Mouse (Mus musculus) embryonic facial prominence, embryonic 14.5 days (tissue): ENCODE data around the gene Il22. TPM values are rescaled to one million over a fixed set of nuclear protein-coding genes. Genes with fewer than 3 reads are reported as not detected.
"Not testable (repeated sequence)": the region's sequence is repeated elsewhere in the genome, so short reads cannot be mapped to it uniquely, and the experiment has no call there.

ENCODE experiments used
- ATAC-seq: fragments of 200-750 bp; cut with Nextera tagmentation; 2 replicates; pipeline ENCODE4 v1.8.0; 2017; ENCODE audit warnings: low read depth, moderate number of reproducible peaks, moderate TSS enrichment
- DNase-seq: peaks from one replicate; pipeline ENCODE4 v3.0.0-alpha.2; 2015; ENCODE audit warnings: low spot score
- H3K27ac ChIP-seq: fragments of 300-500 bp; sonication (generic); replicated peaks from 2 replicates; pipeline ENCODE4 v1.5.1; 2014; ENCODE audit warnings: low read depth, mild to moderate bottlenecking, low read length, moderate library complexity
- H3K27me3 ChIP-seq: fragments of 300-500 bp; sonication (generic); replicated peaks from 2 replicates; pipeline ENCODE4 v1.6.1; 2014; ENCODE audit warnings: low read length; ENCODE audit not compliant: control insufficient read depth, insufficient read depth
- H3K36me3 ChIP-seq: fragments of 300-500 bp; sonication (generic); 2 replicates; pipeline ENCODE4 v1.6.1; 2014; ENCODE audit warnings: low read length, mixed read lengths; ENCODE audit not compliant: control insufficient read depth, insufficient read depth
- H3K4me1 ChIP-seq: fragments of 300-500 bp; sonication (generic); 2 replicates; pipeline ENCODE4 v1.6.1; 2014; ENCODE audit warnings: antibody characterized with exemption, low read length; ENCODE audit not compliant: control insufficient read depth, insufficient read depth
- H3K4me2 ChIP-seq: fragments of 300-500 bp; sonication (generic); 2 replicates; pipeline ENCODE4 v1.6.1; 2014; ENCODE audit warnings: low read depth, mild to moderate bottlenecking, low read length, moderate library complexity, mixed read lengths
- H3K4me3 ChIP-seq: fragments of 300-500 bp; sonication (generic); 2 replicates; pipeline ENCODE4 v1.5.1; 2014; ENCODE audit warnings: low read depth, mild to moderate bottlenecking, low read length
- H3K9ac ChIP-seq: fragments of 300-500 bp; sonication (generic); 2 replicates; pipeline ENCODE4 v1.6.1; 2014; ENCODE audit warnings: low read depth, mild to moderate bottlenecking, low read length, moderate library complexity, mixed read lengths
- H3K9me3 ChIP-seq: fragments of 300-500 bp; sonication (generic); 2 replicates; pipeline ENCODE4 v1.6.1; 2016; ENCODE audit warnings: low read length; ENCODE audit not compliant: control insufficient read depth
- WGBS: fragments of 180-500 bp; shearing (Covaris S2); extraction: QIAGEN DNeasy Blood & Tissue Kit; methylation state at CpG from one replicate; pipeline ENCODE4 v1.1.7; 2014; 5-methylcytosine and 5-hydroxymethylcytosine counted together
- polyA plus RNA-seq: library from polyadenylated mRNA; unstranded; fragments of >200 nt; fragmentation: Nextera tagmentation; extraction: Ambion mirVana; gene quantifications from 2 replicates; pipeline ENCODE4 v1.2.1, GENCODE M21; 2014

The Il22 gene
- polyA plus RNA-seq, result not detected in 2 replicates

GRCm38 (mm10) chr10:118204642-118205041 is at the start of gene Il22:
Gene Il22, plus strand, starts transcription at chr10:118204942.
- no peak for ATAC-seq

GRCm38 (mm10) chr10:118155932-118156331 is 48.8 kb upstream of the Il22 start:
- no peak overlapping the region for H3K4me2 ChIP-seq
- H3K9me3 ChIP-seq, result no peaks in the 10 kb centered on the region
- peak; percentile 70 for DNase-seq
- no peak overlapping the region for H3K27ac ChIP-seq
- no peak overlapping the region for H3K9ac ChIP-seq
- H3K36me3 ChIP-seq, result peaks cover 55% of the 10 kb centered on the region
- H3K27me3 ChIP-seq, result no peaks in the 10 kb centered on the region
- no peak for ATAC-seq
- no peaks in the 10 kb centered on the region for H3K4me1 ChIP-seq
- H3K4me3 ChIP-seq, result no peak overlapping the region

More at GRCm38 (mm10) chr10:118204642-118205041, at the start of gene Il22:
- H3K27me3 ChIP-seq, result no peaks in the 10 kb centered on the region
- no peaks in the 10 kb centered on the region for H3K9me3 ChIP-seq
- 76% methylated on average over 4 of the region's 4 CpGs for WGBS
- no peak within 1 kb of the TSS for H3K4me2 ChIP-seq
- no peaks in the 10 kb centered on the region for H3K36me3 ChIP-seq
- no peaks in the 10 kb centered on the region for H3K4me1 ChIP-seq
- H3K9ac ChIP-seq, result no peak within 1 kb of the TSS
- no peak within 1 kb of the TSS for H3K4me3 ChIP-seq
- H3K27ac ChIP-seq, result no peak within 1 kb of the TSS
- DNase-seq, result no peak

- 82% methylated on average over 2 of the region's 2 CpGs for WGBS
- Histone ChIP-seq H3K36me3 (peaks cover 72% of the 10 kb centered on the region), H3K4me3 (no peak overlapping the region), H3K4me2 (no peak overlapping the region), H3K27ac (no peak overlapping the region), H3K4me1 (no peaks in the 10 kb centered on the region), H3K9me3 (no peaks in the 10 kb centered on the region), H3K27me3 (no peaks in the 10 kb centered on the region), H3K9ac (no peak overlapping the region)
- no peak for ATAC-seq
- DNase-seq, result peak; percentile 17
These were observed 43.6 kb upstream of the Il22 start for GRCm38 (mm10) chr10:118161131-118161530.

- Histone ChIP-seq H3K36me3 (peaks cover 29% of the 10 kb centered on the region), H3K9me3 (no peaks in the 10 kb centered on the region)
- WGBS, result 56% methylated on average over 12 of the region's 12 CpGs
These were observed 35.5 kb upstream of the Il22 start for GRCm38 (mm10) chr10:118169212-118169611.

GRCm38 (mm10) chr10:118172416-118172815 is 32.3 kb upstream of the Il22 start:
- Histone ChIP-seq H3K27ac (no peak overlapping the region), H3K36me3 (0 out of 2 replicates have a peak, but pooled peaks cover 9% of the 10 kb centered on the region), H3K4me1 (no peaks in the 10 kb centered on the region), H3K9ac (no peak overlapping the region), H3K27me3 (no peaks in the 10 kb centered on the region), H3K4me3 (no peak overlapping the region), H3K4me2 (no peak overlapping the region), H3K9me3 (no peaks in the 10 kb centered on the region)
- peak; percentile 58 for DNase-seq
- 44% methylated on average over 8 of the region's 8 CpGs for WGBS
- ATAC-seq, result no peak

More at GRCm38 (mm10) chr10:118169212-118169611, 35.5 kb upstream of the Il22 start:
- no peak for DNase-seq
- Histone ChIP-seq H3K4me3 (no peak overlapping the region), H3K4me1 (no peaks in the 10 kb centered on the region), H3K9ac (no peak overlapping the region), H3K27me3 (no peaks in the 10 kb centered on the region), H3K4me2 (no peak overlapping the region), H3K27ac (no peak overlapping the region)
- ATAC-seq, result no peak

GRCm38 (mm10) chr10:118172876-118173275 is 31.9 kb upstream of the Il22 start:
- Histone ChIP-seq H3K4me3 (no peak overlapping the region), H3K9ac (no peak overlapping the region), H3K4me2 (no peak overlapping the region), H3K9me3 (no peaks in the 10 kb centered on the region), H3K27ac (no peak overlapping the region), H3K27me3 (no peaks in the 10 kb centered on the region), H3K36me3 (0 out of 2 replicates have a peak, but pooled peaks cover 9% of the 10 kb centered on the region), H3K4me1 (no peaks in the 10 kb centered on the region)
- DNase-seq (no peak), ATAC-seq (no peak)
- 73% methylated on average over 3 of the region's 3 CpGs for WGBS

- not testable (repeated sequence) for H3K9ac ChIP-seq, H3K27me3 ChIP-seq, ATAC-seq, H3K9me3 ChIP-seq, H3K36me3 ChIP-seq, H3K4me2 ChIP-seq, H3K4me1 ChIP-seq, H3K27ac ChIP-seq, H3K4me3 ChIP-seq, DNase-seq
- WGBS, result 77% methylated on average over 4 of the region's 4 CpGs
These were observed 29.2 kb upstream of the Il22 start for GRCm38 (mm10) chr10:118175542-118175941.

- no peak overlapping the region for H3K4me2 ChIP-seq
- no peaks in the 10 kb centered on the region for H3K9me3 ChIP-seq
- 82% methylated on average over 10 of the region's 10 CpGs for WGBS
- no peak for ATAC-seq
- no peak for DNase-seq
- no peak overlapping the region for H3K9ac ChIP-seq
- H3K27me3 ChIP-seq, result no peaks in the 10 kb centered on the region
- H3K36me3 ChIP-seq, result no peaks in the 10 kb centered on the region
- H3K4me1 ChIP-seq, result no peaks in the 10 kb centered on the region
- H3K27ac ChIP-seq, result no peak overlapping the region
- no peak overlapping the region for H3K4me3 ChIP-seq
These were observed 26.0 kb upstream of the Il22 start for GRCm38 (mm10) chr10:118178735-118179151.

GRCm38 (mm10) chr10:118179265-118179664 is 25.5 kb upstream of the Il22 start:
- ATAC-seq (no peak), DNase-seq (no peak)
- H3K27ac ChIP-seq, result no peak overlapping the region
- 86% methylated on average over 11 of the region's 11 CpGs for WGBS
- no peaks in the 10 kb centered on the region for H3K36me3 ChIP-seq
- H3K27me3 ChIP-seq, result no peaks in the 10 kb centered on the region
- no peak overlapping the region for H3K9ac ChIP-seq
- no peaks in the 10 kb centered on the region for H3K4me1 ChIP-seq
- no peak overlapping the region for H3K4me2 ChIP-seq
- H3K9me3 ChIP-seq, result no peaks in the 10 kb centered on the region
- no peak overlapping the region for H3K4me3 ChIP-seq
